Mouse (Mus musculus) liver, postnatal 0 days (tissue): ENCODE measurements around the gene Spata16.

Experiments
- CTCF ChIP-seq: sonication (generic); IDR thresholded peaks from 2 replicates; pipeline ENCODE4 v1.5.1; 2016; ENCODE audit warnings: antibody characterized with exemption, low read depth
- EP300 ChIP-seq: IDR thresholded peaks from 2 replicates; pipeline ENCODE4 v1.6.1; 2016; ENCODE audit warnings: antibody characterized with exemption, low read depth, mild to moderate bottlenecking

GRCm38 (mm10) chr3:26874706-26875105 lies 237.3 kb downstream of the Spata16 start:
- no peak for TF ChIP-seq EP300
- no peak for TF ChIP-seq CTCF
